Mouse (Mus musculus): Measurements from ENCODE around the gene Tex26.

DNA sequence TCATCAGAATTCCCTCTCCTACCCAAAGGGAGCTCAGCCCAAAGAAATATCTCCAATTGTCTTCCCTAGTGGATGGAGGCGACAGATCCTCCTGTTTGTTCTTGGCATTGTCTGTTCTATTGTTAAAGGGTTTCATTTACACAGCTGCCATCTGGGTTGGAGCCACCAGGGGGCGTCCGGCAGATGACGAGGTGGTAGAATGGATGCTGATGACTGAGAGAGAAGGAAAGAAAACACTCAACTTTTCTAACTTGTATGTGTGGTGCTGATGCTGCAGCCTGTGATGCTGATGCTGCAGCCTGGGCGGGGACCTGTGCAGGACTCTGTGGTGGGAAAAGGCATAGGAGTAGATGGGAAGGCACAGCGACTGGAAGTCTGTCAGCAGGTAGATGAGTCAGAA, 14.8 kb downstream of the Tex26 start:
- peak; percentile 82 for TF ChIP-seq CTCF (IDR thresholded peaks at IDR 0.05; ENCODE audit: low read depth)
- no peak for TF ChIP-seq EP300 (optimal IDR thresholded peaks at IDR 0.05)
